Mouse (Mus musculus): ENCODE results near the gene Gm10184.

- no peak for TF ChIP-seq CTCF (IDR thresholded peaks at IDR 0.05; ENCODE audit: extremely low read depth, insufficient read depth, low read length)
- no peak for TF ChIP-seq POLR2A (IDR thresholded peaks at IDR 0.05; ENCODE audit: extremely low read depth, insufficient read depth, low read length)
Measured at GRCm38 (mm10) chr17:89900610-89901009, 9.6 kb downstream of the Gm10184 start.
